Mouse (Mus musculus) liver, embryonic 14.5 days (tissue): Measurements from ENCODE around the gene Gars.

Experiments
- CTCF ChIP-seq: IDR thresholded peaks from 2 replicates; pipeline ENCODE4 v1.5.1; 2016; ENCODE audit warnings: antibody characterized with exemption, low read depth, control low read depth
- EP300 ChIP-seq: IDR thresholded peaks from 2 replicates; pipeline ENCODE4 v1.6.1; 2016; ENCODE audit warnings: antibody characterized with exemption, low read depth

DNA sequence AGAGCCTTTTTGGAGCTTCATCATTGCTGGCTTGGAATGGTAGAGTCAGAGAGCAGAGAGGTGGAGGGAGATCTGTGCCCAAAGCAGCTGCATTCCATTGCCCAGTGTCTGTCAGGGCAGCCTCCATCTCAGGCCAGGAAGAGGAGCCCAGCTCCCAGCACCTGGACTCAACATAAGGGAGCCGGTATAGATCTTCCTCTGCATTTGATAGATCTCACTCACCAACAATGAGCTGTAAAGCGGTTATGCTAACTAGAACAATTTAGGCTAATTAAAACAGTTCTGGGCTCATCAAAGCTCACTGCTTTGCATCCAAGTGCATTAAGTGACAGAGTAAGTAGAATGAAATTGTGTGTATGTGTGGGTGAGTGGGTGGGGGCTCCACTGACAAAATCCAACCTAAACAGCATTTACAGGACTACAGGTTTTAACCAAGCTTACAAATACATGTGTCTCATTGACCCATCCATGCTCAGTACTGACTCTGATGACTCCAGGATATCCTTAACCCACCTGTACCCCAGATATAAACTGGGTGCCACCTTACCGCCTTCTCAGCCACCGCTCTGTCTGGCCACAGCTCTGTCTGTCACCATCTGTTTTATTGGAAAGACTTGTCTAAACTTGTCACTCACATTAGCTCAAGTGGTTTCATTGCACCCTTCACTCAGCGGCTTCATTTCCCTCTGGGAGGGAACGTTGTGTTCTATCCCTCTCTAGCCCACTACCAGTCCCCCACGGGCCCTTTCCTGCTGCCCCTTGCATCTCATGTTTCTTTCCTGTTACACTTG, 44.6 kb downstream of the Gars start:
- TF ChIP-seq EP300 (no peak), CTCF (no peak)
